Mouse (Mus musculus): ENCODE measurements at regions not wholly inside any gene's neighbourhood (a gene's known extent, or its start where the extent isn't known, plus 50 kb on each side); places are given as distances from the start of the nearest gene placed in this dataset.

DNA sequence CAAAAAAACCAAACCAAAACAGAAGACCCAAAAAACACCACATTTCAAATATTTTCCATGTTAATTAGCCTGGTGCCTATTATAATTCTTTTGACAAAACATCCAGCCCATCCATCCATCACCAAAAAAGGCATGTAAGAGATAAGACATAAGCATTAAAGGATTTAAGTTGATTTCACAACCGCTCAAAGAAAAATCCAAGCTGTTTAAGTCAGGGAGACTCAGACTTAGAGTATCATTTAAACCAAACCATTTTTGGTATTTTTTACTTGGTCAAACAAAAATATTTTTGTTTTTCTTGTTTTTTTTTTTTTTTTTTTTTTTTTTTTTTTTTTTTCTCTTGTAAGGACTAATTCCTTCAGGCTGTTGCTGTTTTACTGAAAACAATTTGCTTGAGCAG is 304.6 kb upstream of the Zeb2 start:
- TF ChIP-seq POLR2A (IDR thresholded peaks at IDR 0.05; ENCODE audit: borderline replicate concordance, control insufficient read depth, low read depth, low read length) = no peak
- TF ChIP-seq CTCF (IDR thresholded peaks at IDR 0.05; ENCODE audit: control insufficient read depth, insufficient read depth, low read length) = no peak
